Mouse (Mus musculus) layer of hippocampus, adult 9-10 months (tissue): ENCODE measurements at regions not wholly inside any gene's neighbourhood (a gene's known extent, or its start where the extent isn't known, plus 50 kb on each side); places are given as distances from the start of the nearest gene placed in this dataset.

Source experiments
- DNase-seq: peaks from one replicate; pipeline ENCODE4 v3.0.0; 2022; ENCODE audit warnings: low spot score

DNA sequence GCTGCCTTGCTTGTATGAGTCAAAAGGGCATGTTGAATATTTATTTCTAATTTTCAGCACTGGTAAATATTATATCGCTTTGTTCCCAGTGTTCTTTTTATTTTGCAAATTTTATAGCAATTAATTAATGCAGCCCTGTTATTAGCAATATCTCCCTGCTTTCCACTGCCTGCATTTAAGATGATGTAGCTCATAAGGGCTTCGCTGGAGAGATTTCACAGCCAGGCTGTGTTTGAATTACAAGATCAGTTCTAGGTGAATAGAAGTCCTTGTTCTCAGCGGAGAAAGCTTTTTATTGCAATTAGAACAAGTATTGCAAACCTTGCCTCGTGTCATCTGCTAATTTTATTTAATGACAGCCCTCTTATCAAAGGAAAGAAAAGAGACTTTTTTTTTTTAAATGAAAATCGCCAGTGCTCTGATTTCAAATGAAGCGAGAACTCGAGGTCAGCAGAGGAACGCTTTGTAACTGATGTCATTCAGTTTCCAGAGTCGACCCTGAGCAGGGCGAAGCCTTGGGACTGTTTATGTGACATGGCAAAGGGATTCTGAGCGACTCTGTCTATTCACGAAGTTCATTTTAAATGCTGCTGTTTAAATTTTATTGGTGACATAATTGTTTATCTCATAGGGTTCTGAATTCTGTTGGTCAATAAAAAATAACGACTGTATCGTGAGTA, 378.7 kb upstream of the Mki67 start:
- no peak for DNase-seq

DNA sequence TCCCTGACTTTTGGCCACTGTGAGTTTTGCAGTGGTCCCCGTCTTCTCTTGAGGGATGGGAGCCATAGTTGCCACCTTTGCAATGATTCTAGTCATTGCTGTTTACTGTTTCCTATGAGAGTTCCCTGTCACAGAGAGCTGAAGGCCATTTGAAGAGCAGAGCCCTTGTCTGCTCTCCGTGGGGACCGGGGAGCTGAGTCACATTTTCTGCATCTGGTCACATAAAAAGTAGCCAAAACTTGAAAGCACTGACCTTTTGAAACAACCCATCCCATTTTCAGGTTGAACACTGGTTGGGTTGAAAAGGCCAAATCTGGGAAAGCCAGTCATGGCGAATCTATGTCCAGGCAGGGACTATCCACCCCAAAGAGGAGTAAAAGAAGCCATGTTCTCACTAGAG, 387.9 kb upstream of the Mki67 start:
- DNase-seq = no peak

GRCm38 (mm10) chr7:136112163-136112562, 396.0 kb upstream of the Mki67 start:
- DNase-seq = no peak

- no peak for DNase-seq
Observed at GRCm38 (mm10) chr7:136120930-136121329, 404.8 kb upstream of the Mki67 start.

- no peak for DNase-seq
Observed at GRCm38 (mm10) chr7:136121406-136121805, 405.2 kb upstream of the Mki67 start.

DNA sequence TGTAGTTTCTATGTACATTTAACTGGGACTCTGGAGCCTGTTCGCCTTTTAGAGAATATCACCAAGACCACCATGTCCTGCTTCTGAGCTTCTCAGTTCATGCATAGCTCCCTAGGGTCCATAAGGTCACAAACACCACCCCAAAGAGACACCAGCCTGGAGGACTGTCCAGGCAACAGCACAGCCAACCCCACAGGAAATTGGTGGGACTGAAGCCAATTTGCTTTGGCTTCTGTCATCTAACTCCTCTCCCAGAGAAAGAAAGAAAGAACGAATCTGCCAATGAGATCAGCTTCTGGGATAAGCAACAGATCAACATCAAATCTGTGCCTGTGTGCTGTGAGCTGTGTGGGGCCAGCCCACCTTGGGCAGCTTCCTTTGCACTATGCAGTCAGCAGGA, 408.6 kb upstream of the Mki67 start:
- DNase-seq = no peak

DNA sequence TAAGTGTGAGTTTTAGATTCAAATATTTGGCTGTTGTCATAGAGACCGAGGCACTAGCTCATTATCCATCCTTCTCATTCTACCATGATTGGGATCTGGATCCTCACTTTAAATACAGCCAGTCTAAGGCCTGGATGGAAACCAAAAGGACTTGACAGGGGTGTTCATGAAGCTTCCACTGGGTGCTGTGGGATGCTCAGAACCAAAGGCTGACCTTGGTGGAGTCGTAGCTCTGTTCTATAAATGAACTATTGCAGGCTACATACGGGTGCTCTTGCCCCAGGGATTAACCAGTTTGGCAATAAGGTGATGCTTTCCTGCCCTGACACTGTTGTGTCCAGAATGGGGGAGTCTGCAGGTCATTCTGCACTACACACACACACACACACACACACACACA, 410.2 kb upstream of the Mki67 start:
- DNase-seq = no peak

- DNase-seq = no peak
Observed at GRCm38 (mm10) chr7:136127576-136127975, 411.4 kb upstream of the Mki67 start.

DNA sequence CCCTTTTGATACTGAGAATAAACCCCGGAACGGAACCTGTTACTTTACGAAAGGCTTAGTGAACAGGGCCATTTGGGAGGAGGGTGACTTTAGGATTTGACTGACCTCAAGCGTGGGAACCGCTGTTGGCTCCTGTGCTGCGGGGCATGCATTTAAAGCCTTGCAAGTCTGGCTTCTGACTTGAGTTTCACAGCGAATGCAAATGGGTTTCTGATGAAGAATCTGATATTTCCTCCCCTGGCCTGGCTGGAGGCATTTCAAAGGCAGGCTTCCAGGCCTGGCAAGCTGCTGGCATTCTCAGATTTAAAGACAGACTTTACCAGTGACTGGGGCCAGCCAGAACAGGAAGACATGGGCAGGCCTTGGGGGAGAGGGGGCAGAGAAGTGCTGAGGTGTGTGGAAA, 413.6 kb upstream of the Mki67 start:
- no peak for DNase-seq

DNA sequence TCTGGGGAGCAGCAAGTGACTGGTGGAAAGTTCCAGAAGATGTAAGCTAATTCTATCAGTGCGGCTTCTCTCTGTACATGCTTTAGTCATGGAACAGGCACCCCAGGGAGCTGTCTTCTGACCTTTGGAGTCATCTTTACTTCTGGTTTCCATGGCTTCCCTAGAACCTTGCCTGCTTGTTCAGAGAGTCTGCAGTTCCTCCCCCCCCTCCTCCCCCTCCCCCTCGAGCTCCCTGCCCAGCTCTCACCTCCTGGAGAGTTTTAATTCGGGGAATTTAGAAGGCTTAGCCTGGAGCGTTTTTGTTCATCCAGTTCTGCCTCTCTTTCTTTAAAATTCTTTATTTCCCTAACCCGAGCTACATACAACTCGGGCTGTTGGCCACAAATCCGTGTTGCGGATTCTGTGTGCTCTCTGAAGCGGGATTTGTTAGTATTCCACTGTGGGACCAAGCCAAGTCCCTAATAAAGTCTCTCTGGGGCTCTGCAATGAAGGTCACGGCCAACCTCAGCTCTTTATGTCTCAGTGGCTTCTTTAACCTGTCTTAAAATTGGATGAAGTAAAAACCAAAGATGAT, 414.6 kb upstream of the Mki67 start:
- no peak for DNase-seq

DNA sequence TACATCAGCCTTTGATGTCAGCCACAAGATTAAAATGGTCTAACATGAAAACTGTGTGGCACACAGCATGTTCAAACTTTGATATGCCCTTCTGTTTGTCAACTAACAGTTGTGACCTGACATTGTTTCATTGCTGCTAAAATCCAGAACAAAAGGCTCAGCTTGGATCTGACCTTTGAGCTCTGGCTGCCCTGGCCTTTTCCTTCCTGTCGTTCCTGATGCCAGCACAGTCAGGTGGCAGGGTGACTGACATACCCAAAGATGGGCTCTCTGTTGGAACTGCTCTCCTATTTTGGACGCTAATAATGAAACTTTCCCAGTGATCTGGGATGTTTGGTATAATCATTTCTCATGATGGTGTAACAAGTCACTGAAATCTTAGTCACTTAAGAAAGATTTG, 416.8 kb upstream of the Mki67 start:
- DNase-seq = no peak

GRCm38 (mm10) chr7:136136666-136137065, 420.5 kb upstream of the Mki67 start:
- DNase-seq = no peak

DNA sequence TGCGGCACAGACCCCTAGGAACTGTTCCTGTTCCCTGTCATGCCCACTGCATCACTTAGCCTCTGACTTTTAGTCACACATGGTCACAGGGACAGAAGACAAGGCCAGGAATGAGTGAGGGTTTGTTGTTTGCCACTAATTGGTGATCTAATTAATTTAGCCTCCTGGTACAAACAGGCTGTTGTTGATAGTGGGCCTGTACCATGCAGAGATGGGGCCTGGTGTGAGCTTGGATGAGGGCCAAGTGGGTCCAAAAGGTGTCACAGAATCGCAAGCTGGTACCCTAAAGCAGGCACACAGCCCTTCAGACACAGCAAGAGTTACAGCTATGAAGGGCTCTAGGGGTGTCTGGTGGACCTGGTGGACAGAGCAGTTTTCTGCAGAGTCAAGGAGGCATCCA, 421.2 kb upstream of the Mki67 start:
- DNase-seq = no peak

GRCm38 (mm10) chr7:136137831-136138602, 421.9 kb upstream of the Mki67 start:
- no peak for DNase-seq

GRCm38 (mm10) chr7:136142832-136143231, 426.7 kb upstream of the Mki67 start:
- DNase-seq = no peak

DNA sequence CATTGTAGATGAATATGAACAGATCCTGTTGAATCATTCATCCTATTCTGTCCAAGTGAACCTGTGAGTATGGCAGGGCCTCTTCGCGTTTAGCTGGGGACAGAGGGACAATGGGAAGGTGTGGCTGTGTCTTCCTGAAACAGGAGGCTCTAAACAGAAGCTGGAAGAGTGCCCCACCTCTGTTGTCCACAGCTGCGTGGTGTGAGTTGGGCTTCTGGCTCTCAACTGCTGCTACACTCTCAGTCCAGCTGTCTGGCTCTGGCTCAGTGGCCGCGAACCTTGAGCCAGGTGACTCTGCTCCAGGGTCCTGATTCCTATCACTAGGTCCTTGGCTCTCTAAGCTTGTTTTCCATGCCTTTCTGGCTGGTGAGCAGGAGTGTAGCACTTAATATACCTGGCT, 434.0 kb upstream of the Mki67 start:
- DNase-seq = no peak

GRCm38 (mm10) chr7:136151301-136151930, 435.3 kb upstream of the Mki67 start:
- DNase-seq = no peak

- DNase-seq = peak; percentile 50
Observed at GRCm38 (mm10) chr7:136152470-136152869, 436.3 kb upstream of the Mki67 start.

- DNase-seq = no peak
Observed at GRCm38 (mm10) chr7:136153621-136154020, 437.5 kb upstream of the Mki67 start.

- DNase-seq = no peak
Observed at GRCm38 (mm10) chr7:136159136-136159535, 443.0 kb upstream of the Mki67 start.

GRCm38 (mm10) chr7:136161526-136161925, 445.4 kb upstream of the Mki67 start:
- no peak for DNase-seq

GRCm38 (mm10) chr7:136164834-136165233, 448.7 kb upstream of the Mki67 start:
- DNase-seq = no peak

DNA sequence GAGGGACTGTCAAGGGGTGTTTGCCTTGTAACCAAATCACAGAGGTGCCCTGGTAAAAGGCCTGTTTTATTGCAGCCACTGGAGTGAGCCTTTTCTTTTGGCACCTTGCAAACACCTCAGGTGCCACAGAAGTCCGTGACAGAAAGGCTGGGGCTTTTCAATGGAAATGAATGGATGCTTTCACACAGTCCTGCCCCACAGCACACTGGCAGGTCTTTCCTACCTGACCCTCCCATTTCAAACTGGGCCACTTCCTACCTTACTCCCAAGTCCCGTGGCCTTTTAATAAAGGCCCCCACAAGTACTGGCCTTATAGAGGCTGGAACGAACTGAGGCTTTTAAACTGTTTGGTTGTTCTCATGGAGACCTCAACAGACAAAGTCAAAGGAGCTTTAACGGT, 453.1 kb upstream of the Mki67 start:
- DNase-seq = no peak
